Mouse (Mus musculus) thymus, postnatal 14 days (tissue): ENCODE measurements around the gene Xlr4b.
"Not testable (repeated sequence)": the region's sequence is repeated elsewhere in the genome, so short reads cannot be mapped to it uniquely, and the experiment has no call there.

Experiments
- DNase-seq: peaks from one replicate; pipeline ENCODE4 v3.0.0; 2021

Xlr4b gene

DNA sequence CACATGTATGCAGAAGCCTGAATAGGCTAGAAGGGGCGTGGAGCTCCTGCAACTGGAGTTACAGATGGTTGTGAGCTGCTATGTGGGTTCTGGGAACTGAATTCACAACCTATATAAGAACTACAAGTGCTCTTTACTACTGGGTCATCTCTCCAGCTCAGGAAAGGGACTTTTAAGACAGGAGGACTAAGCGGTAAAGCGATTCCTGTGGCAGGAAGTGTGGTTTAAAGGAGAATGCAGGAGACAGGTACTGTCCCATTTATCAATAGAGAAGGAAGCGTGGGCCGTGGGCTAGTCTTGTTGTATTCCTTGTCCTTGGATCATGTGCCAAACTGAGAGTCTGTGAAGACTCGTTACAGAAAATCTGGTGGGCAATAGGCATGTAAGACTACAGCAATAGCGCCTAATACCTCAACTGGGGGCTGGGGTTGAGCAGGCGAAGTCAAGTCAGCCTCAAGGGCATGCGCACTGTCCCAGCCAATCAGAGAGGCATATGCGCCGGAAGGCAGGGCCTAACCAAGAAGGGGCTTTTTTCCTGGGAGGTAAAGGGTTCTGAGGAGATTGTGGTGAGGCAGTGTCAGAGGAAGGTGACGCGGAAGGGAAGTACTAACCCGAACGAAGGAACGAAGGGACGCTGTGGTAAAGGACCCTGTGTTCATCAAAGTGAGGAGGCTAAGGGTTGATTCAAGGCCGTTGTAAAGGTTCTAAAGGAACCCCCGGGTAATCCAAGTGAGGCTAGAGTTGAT is at the start of gene Xlr4b:
TSS of gene Xlr4b (plus strand) at position 515 of the 746 bp plus-strand sequence.
- DNase-seq: peak; percentile 42

DNA sequence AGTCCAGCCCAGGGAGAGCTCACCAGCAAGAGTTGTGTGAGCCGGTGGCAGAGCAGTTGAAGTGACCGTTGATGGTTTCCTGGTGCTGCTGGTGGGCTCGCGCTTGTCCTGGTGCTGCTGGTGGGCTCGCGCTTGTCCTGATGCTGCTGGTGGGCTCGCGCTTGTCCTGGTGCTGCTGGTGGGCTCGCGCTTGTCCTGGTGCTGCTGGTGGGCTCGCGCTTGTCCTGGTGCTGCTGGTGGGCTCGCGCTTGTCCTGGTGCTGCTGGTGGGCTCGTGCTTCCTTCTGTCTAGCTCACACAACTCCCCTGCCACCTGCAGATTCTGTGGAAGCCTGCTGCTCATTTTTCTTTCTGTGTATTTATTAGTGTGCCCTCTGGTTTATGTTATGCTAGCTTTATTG is 37.2 kb upstream of the Xlr4b start, which contains the start of gene Spin2d:
TSS of gene Spin2d (minus strand) at position 101 of the 400 bp plus-strand sequence.
- not testable (repeated sequence) for DNase-seq

DNA sequence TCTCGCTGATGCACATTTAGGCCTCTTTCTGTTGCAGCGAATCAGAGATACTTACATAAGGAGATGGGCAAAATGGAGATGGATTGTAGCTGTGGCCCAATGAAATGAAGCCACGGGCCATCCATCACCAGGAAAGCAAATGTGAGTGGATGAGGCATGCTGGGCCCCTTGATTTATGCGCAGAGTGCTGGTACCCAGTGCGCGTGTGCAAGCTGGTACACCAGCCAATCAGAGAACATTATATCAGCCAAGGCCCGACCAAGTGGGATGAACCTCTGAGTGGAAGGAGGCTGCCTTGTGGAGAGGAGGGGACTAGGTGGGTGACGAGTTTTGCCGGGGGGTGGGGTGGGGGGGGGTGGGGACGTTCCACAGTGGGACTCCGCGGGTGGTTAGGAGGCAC is 22.2 kb upstream of the Xlr4b start, which contains the start of gene Xlr3b:
TSS of gene Xlr3b (plus strand) at position 274 of the 400 bp plus-strand sequence.
- peak; percentile 27 for DNase-seq

DNA sequence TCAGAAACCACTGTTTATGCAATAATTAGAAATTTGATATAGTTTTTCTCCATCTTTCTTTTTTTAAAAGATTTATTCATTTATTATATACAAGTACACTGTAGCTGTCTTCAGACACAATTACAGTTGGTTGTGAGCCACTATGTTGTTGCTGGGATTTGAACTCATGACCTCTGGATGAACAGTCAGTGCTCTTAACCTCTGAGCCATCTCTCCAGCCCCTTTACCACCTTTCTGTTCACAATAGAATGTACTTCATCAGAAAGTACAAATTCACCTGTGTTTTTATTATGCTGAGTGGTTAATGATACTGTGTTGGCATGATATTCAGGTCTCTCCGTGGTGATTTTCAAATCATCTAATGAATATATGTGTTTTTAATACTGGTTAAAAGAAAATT is 11.2 kb downstream of the Xlr4b start:
- no peak for DNase-seq

DNA sequence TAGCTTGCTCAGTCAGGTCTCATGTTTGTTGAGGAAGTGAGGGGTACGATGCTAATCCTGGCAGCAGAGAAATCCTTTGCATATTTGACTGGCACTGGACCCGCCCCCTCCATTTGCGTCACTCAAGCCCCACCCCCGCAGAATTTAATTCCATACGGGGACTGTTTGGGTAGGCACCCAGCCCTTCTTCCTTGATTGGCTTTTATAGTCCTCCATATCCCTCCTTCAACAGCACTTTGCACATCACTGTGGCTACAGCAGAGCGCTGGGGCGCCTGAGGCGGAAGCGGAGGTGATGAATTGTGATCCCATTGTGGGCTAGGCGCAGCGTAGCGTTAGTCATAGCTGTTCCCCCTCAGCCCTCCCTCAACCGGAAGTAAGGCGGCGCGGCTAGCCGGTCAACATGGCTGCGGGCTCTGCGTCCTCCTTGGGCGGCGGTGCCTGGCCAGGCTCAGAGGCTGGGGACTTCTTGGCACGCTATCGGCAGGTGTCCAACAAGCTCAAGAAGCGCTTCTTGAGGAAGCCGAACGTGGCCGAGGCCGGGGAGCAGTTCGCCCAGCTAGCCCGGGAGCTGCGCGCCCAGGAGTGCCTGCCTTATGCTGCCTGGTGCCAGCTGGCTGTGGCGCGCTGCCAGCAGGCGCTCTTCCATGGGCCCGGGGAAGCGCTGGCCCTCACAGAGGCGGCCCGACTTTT is 13.9 kb downstream of the Xlr4b start, which contains the start of gene F8a:
TSS of gene F8a (plus strand) at position 378 of the 692 bp plus-strand sequence.
- DNase-seq: peak; percentile 79

DNA sequence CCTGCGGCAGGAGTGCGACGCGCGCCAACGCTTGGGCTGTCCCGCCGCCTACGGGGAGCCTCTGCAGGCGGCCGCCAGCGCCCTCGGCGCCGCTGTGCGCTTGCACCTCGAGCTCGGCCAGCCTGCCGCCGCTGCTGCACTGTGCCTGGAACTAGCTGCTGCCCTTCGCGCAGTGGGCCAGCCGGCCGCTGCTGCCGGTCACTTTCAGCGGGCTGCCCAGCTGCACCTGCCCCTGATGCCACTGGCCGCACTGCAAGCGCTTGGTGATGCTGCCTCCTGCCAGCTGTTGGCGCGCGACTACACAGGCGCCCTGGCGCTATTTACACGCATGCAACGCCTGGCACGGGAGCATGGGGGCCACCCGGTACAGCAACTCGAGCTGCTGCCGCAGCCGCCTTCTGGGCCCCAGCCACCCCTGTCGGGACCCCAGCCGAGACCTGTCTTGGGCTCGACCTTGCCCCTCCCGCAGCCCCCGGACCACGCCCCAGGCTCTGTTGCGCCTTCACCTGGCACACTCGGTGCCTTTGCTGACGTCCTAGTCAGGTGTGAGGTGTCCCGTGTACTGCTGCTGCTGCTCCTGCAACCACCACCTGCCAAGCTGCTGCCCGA is 14.6 kb downstream of the Xlr4b start:
- DNase-seq: peak; percentile 77

DNA sequence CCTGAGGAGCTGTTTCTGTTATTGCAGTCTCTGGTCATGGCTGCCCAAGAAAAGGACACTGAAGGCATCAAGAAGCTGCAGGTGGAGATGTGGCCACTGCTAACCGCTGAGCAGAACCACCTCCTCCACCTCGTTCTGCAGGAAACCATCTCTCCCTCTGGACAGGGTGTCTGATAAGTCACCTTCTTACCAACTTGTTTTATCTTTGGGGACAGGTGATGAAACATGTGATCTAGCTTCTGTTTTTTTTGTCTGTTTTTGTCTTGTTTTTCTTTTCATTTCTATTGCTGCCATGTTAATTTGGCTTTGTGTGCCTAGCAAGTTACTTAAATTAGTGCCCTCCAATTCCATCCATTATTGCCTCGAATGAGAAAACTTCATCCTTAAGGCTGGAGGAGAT is 15.2 kb downstream of the Xlr4b start:
- no peak for DNase-seq

DNA sequence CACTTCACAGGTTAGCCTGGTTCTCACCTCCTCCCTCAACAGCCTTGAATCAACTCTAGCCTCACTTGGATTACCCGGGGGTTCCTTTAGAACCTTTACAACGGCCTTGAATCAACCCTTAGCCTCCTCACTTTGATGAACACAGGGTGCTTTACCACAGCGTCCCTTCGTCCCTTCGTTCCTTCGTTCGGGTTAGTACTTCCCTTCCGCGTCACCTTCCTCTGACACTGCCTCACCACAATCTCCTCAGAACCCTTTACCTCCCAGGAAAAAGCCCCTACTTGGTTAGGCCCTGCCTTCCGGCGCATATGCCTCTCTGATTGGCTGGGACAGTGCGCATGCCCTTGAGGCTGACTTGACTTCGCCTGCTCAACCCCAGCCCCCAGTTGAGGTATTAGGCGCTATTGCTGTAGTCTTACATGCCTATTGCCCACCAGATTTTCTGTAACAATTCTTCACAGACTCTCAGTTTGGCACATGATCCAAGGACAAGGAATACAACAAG is 28.7 kb downstream of the Xlr4b start, which contains the start of gene Xlr4c:
TSS of gene Xlr4c (minus strand) at position 310 of the 505 bp plus-strand sequence.
- peak; percentile 6 for DNase-seq

DNA sequence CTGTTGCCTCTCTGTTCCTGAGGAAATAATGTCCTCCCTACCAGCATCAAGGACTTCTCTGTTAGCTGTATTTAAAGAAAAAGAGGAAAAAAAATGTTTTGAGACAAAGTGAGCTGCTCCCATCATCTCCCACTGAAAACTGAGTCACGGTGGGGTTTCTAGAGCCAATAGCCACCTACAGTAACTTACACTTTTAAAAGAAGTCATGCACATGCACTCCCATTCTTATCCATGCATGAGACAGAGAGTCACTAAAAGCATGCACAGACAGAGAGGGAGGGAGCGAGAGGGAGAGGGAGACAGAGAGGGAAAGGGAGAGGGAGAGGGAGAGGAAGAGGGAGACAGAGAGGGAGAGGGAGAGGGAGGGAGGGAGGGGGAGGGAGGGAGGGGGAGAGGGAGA is 48.3 kb downstream of the Xlr4b start:
- not testable (repeated sequence) for DNase-seq

DNA sequence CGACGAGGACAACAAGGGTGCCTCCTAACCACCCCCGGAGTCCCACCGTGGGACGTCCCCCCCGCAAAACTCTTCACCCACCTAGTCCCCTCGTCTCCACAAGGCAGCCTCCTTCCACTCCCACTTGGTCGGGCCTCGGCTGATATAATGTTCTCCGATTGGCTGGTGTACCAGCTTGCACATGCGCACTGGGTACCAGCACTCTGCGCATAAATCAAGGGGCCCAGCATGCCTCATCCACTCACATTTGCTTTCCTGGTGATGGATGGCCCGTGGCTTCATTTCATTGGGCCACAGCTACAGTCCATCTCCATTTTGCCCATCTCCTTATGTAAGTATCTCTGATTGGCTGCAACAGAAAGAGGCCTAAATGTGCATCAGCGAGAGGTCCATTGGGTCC is 51.1 kb downstream of the Xlr4b start, which contains the start of gene Xlr3c:
TSS of gene Xlr3c (minus strand) at position 121 of the 400 bp plus-strand sequence.
- DNase-seq: not testable (repeated sequence)
